Mouse (Mus musculus): ENCODE results near the gene Dhrs13. TPM values are rescaled to one million over a fixed set of nuclear protein-coding genes. Genes with fewer than 3 reads are reported as not detected.
A peak's percentile ranks its signal among the peaks of the same experiment; 100 is the strongest.

Dhrs13 gene
- polyA plus RNA-seq, 1 experiment from 2014 or later = 14.4 TPM

DNA sequence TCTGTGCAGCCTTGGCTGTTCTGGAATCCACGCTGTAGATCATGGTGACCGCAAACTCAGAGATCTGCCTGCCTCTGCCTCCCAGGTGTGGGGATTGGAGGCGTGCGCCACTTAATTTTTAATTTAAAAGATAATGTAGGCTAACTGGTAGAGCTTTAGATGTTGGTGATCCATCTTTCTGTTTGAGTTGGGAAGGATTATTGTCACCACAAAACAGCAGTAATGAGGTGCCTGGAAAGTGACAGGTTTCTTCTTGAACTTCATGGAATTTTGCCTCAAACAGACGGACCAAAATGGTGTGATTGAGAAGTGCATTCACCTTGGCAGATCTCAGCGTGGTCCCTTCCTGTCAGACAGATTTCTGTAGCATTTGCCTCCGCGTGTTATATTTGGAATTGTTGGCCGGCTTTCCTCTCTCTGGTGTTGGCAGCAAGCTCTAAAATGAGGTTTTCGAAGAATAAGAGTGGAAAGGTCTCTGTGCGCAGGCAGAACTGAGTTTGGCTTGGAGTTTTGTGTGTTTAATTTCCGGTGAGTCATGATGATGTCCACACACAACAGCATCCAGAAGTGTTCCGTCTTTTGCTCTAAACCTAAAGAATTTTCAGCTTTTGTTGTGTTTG, 42.9 kb upstream of the Dhrs13 start:
- Histone ChIP-seq H3K9ac (ENCODE audit: low read length) (no peak overlapping the region), H3K36me3 (ENCODE audit: control insufficient read depth, insufficient read depth, low read length) (peaks cover 68% of the 10 kb centered on the region), H3K4me3 (ENCODE audit: control insufficient read depth in 1 of 2, insufficient read depth in 1 of 2, low read depth in 1 of 2, low read length in 2 of 2) (no peak overlapping the region), H3K27me3 (ENCODE audit: control insufficient read depth, insufficient read depth, low read length) (no peaks in the 10 kb centered on the region), H3K27ac (replicated peaks in 1 of 2; ENCODE audit: control insufficient read depth in 1 of 2, insufficient read depth in 1 of 2, low read depth in 2 of 2, low read length in 2 of 2) (no peak overlapping the region), H3K4me1 (ENCODE audit: control insufficient read depth in 2 of 2, insufficient read depth in 2 of 2, low read length in 2 of 2) (peaks cover 4 to 14% of the 10 kb centered on the region in 2 experiments), H3K9me3 (ENCODE audit: control insufficient read depth, low read length) (no peaks in the 10 kb centered on the region), H3K4me2 (ENCODE audit: low read length) (no peak overlapping the region)
- ATAC-seq (ENCODE audit: insufficient number of reproducible peaks, insufficient read depth, low FRiP score, low read depth) = no peak
- 84% methylated on average over 13 of the region's 13 CpGs for whole genome bisulfite sequencing

DNA sequence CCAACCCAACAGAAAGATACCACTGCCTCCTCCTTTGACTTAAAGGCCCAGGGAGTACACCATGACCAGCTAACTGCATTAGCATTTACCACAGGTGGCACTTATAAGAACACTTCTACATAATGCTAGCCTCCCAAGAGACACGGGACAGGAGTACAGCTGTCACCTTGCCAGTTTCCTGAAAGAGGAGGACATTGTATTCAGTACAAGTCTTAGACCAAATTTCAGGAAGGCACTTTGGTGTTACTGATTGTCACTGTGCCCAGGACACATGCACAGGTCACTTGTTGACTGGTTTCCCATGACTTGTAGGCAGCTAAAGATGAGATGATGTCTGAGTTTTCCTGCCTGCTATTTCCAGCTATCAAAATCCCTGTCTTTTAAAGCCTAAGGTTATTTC, 36.5 kb upstream of the Dhrs13 start:
- WGBS = 62% methylated on average over 1 of the region's 1 CpGs
- Histone ChIP-seq H3K4me1 (ENCODE audit: control insufficient read depth in 2 of 2, insufficient read depth in 2 of 2, low read length in 2 of 2) (no peaks in the 10 kb centered on the region), H3K4me3 (ENCODE audit: control insufficient read depth in 1 of 2, insufficient read depth in 1 of 2, low read depth in 1 of 2, low read length in 2 of 2) (no peak overlapping the region), H3K36me3 (ENCODE audit: control insufficient read depth, insufficient read depth, low read length) (peaks cover 58% of the 10 kb centered on the region), H3K27ac (replicated peaks in 1 of 2; ENCODE audit: control insufficient read depth in 1 of 2, insufficient read depth in 1 of 2, low read depth in 2 of 2, low read length in 2 of 2) (no peak overlapping the region), H3K9ac (ENCODE audit: low read length) (no peak overlapping the region), H3K4me2 (ENCODE audit: low read length) (no peak overlapping the region), H3K27me3 (ENCODE audit: control insufficient read depth, insufficient read depth, low read length) (no peaks in the 10 kb centered on the region), H3K9me3 (ENCODE audit: control insufficient read depth, low read length) (no peaks in the 10 kb centered on the region)
- no peak for ATAC-seq (ENCODE audit: insufficient number of reproducible peaks, insufficient read depth, low FRiP score, low read depth)

DNA sequence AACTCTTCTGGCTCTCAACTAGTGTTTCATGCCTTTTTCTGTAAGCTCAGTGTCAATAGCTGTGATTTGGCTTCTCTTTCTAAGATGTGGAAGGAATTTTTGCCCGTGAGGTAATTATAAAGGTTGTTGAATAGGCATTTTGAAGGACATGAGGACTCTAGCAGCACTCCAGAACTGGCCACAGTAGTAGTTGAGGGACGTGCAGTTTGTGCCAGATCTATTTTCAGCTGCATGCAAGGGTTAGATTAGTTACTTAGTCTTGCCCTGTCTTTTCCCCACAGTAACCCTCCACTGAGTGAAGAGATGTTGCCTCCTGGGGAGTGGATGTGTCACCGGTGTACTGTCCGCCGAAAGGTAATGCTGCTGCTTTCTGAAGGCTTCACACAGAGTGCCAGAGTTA, 25.6 kb upstream of the Dhrs13 start:
- peak overlapping the region; percentile 85 to 86 for H3K27ac ChIP-seq (replicated peaks in 1 of 2; ENCODE audit: control insufficient read depth in 1 of 2, insufficient read depth in 1 of 2, low read depth in 2 of 2, low read length in 2 of 2)
- H3K4me3 ChIP-seq (ENCODE audit: control insufficient read depth in 1 of 2, insufficient read depth in 1 of 2, low read depth in 1 of 2, low read length in 2 of 2) = no peak overlapping the region
- H3K9ac ChIP-seq (ENCODE audit: low read length) = no peak overlapping the region; the same call in 1 of the 2 replicates
- peak; percentile 64 for ATAC-seq (ENCODE audit: insufficient number of reproducible peaks, insufficient read depth, low FRiP score, low read depth)
- H3K27me3 ChIP-seq (ENCODE audit: control insufficient read depth, insufficient read depth, low read length) = no peaks in the 10 kb centered on the region
- peaks cover 5 to 26% of the 10 kb centered on the region in 2 experiments; a peak in 3 of 4 replicates for H3K4me1 ChIP-seq (ENCODE audit: control insufficient read depth in 2 of 2, insufficient read depth in 2 of 2, low read length in 2 of 2)
- 55% methylated on average over 5 of the region's 5 CpGs for WGBS
- peak overlapping the region; percentile 40 for H3K4me2 ChIP-seq (ENCODE audit: low read length)
- peaks cover 77% of the 10 kb centered on the region for H3K36me3 ChIP-seq (ENCODE audit: control insufficient read depth, insufficient read depth, low read length)
- no peaks in the 10 kb centered on the region for H3K9me3 ChIP-seq (ENCODE audit: control insufficient read depth, low read length)

- H3K4me2 ChIP-seq (ENCODE audit: low read length) = no peak overlapping the region
- no peaks in the 10 kb centered on the region for H3K27me3 ChIP-seq (ENCODE audit: control insufficient read depth, insufficient read depth, low read length)
- H3K27ac ChIP-seq (replicated peaks in 1 of 2; ENCODE audit: control insufficient read depth in 1 of 2, insufficient read depth in 1 of 2, low read depth in 2 of 2, low read length in 2 of 2) = no peak overlapping the region
- 23% methylated on average over 4 of the region's 4 CpGs for WGBS
- H3K9ac ChIP-seq (ENCODE audit: low read length) = no peak overlapping the region
- H3K36me3 ChIP-seq (ENCODE audit: control insufficient read depth, insufficient read depth, low read length) = peaks cover 96% of the 10 kb centered on the region
- no peaks in the 10 kb centered on the region for H3K4me1 ChIP-seq (ENCODE audit: control insufficient read depth in 2 of 2, insufficient read depth in 2 of 2, low read length in 2 of 2)
- no peaks in the 10 kb centered on the region for H3K9me3 ChIP-seq (ENCODE audit: control insufficient read depth, low read length)
- ATAC-seq (ENCODE audit: insufficient number of reproducible peaks, insufficient read depth, low FRiP score, low read depth) = no peak
- no peak overlapping the region for H3K4me3 ChIP-seq (ENCODE audit: control insufficient read depth in 1 of 2, insufficient read depth in 1 of 2, low read depth in 1 of 2, low read length in 2 of 2)
Measured at GRCm38 (mm10) chr11:78019676-78020075, 12.4 kb upstream of the Dhrs13 start.

GRCm38 (mm10) chr11:78023607-78024006, 8.5 kb upstream of the Dhrs13 start:
- H3K27ac ChIP-seq (replicated peaks in 1 of 2; ENCODE audit: control insufficient read depth in 1 of 2, insufficient read depth in 1 of 2, low read depth in 2 of 2, low read length in 2 of 2) = no peak overlapping the region
- WGBS = 84% methylated on average over 8 of the region's 8 CpGs
- no peak overlapping the region for H3K4me3 ChIP-seq (ENCODE audit: control insufficient read depth in 1 of 2, insufficient read depth in 1 of 2, low read depth in 1 of 2, low read length in 2 of 2)
- H3K27me3 ChIP-seq (ENCODE audit: control insufficient read depth, insufficient read depth, low read length) = no peaks in the 10 kb centered on the region
- no peak for ATAC-seq (ENCODE audit: insufficient number of reproducible peaks, insufficient read depth, low FRiP score, low read depth)
- H3K4me2 ChIP-seq (ENCODE audit: low read length) = no peak overlapping the region
- H3K36me3 ChIP-seq (ENCODE audit: control insufficient read depth, insufficient read depth, low read length) = peaks cover 96% of the 10 kb centered on the region
- H3K4me1 ChIP-seq (ENCODE audit: control insufficient read depth in 2 of 2, insufficient read depth in 2 of 2, low read length in 2 of 2) = no peaks in the 10 kb centered on the region
- no peaks in the 10 kb centered on the region for H3K9me3 ChIP-seq (ENCODE audit: control insufficient read depth, low read length)
- no peak overlapping the region for H3K9ac ChIP-seq (ENCODE audit: low read length)

DNA sequence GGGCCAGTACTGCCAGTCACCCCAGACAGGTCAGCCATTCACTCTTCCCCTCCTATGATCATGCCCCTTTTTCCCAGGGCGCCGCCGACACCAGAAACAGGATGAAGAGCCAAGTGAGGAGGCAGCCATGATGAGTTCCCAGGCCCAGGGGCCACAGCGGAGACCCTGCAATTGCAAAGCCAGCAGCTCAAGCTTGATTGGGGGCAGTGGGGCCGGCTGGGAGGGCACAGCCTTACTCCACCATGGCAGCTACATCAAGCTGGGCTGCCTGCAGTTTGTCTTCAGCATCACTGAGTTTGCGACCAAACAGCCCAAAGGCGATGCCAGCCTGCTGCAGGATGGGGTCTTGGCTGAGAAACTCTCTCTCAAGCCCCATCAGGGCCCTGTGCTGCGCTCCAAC, 2.8 kb upstream of the Dhrs13 start:
- peaks cover 11 to 14% of the 10 kb centered on the region in 2 experiments; a peak in 3 of 4 replicates for H3K4me1 ChIP-seq (ENCODE audit: control insufficient read depth in 2 of 2, insufficient read depth in 2 of 2, low read length in 2 of 2)
- H3K4me3 ChIP-seq (ENCODE audit: control insufficient read depth in 1 of 2, insufficient read depth in 1 of 2, low read depth in 1 of 2, low read length in 2 of 2) = no peak overlapping the region
- no peak overlapping the region for H3K4me2 ChIP-seq (ENCODE audit: low read length)
- H3K9me3 ChIP-seq (ENCODE audit: control insufficient read depth, low read length) = no peaks in the 10 kb centered on the region
- H3K27ac ChIP-seq (replicated peaks in 1 of 2; ENCODE audit: control insufficient read depth in 1 of 2, insufficient read depth in 1 of 2, low read depth in 2 of 2, low read length in 2 of 2) = no peak overlapping the region
- WGBS = 91% methylated on average over 8 of the region's 8 CpGs
- peaks cover 62% of the 10 kb centered on the region for H3K36me3 ChIP-seq (ENCODE audit: control insufficient read depth, insufficient read depth, low read length)
- no peaks in the 10 kb centered on the region for H3K27me3 ChIP-seq (ENCODE audit: control insufficient read depth, insufficient read depth, low read length)
- ATAC-seq (ENCODE audit: insufficient number of reproducible peaks, insufficient read depth, low FRiP score, low read depth) = no peak
- H3K9ac ChIP-seq (ENCODE audit: low read length) = no peak overlapping the region

DNA sequence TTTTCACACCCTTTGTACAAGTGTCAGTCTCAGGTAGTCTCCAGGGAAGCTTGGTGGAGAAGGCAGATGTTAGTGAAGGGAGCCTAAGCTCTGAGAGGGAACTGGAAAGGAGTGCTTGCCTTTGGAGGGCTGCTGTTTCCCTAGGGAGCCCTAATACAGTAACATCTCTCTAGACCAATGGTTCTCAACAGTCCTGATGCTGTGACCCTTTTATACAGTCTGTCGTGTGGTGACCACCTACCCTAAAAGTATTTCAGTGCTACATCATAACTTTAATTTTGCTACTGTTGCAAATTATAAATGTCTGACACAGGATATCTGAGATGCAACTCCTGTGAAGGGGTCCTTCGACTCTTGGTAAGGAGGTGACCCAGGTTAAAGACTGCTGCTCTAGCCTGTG, 1.5 kb upstream of the Dhrs13 start:
- no peaks in the 10 kb centered on the region for H3K9me3 ChIP-seq (ENCODE audit: control insufficient read depth, low read length)
- no peak overlapping the region for H3K4me3 ChIP-seq (ENCODE audit: control insufficient read depth in 1 of 2, insufficient read depth in 1 of 2, low read depth in 1 of 2, low read length in 2 of 2)
- no peak overlapping the region for H3K27ac ChIP-seq (replicated peaks in 1 of 2; ENCODE audit: control insufficient read depth in 1 of 2, insufficient read depth in 1 of 2, low read depth in 2 of 2, low read length in 2 of 2)
- peaks cover 56% of the 10 kb centered on the region for H3K36me3 ChIP-seq (ENCODE audit: control insufficient read depth, insufficient read depth, low read length)
- H3K9ac ChIP-seq (ENCODE audit: low read length) = no peak overlapping the region
- 68% methylated on average over 2 of the region's 2 CpGs for WGBS
- no peak overlapping the region for H3K4me2 ChIP-seq (ENCODE audit: low read length)
- H3K27me3 ChIP-seq (ENCODE audit: control insufficient read depth, insufficient read depth, low read length) = no peaks in the 10 kb centered on the region
- H3K4me1 ChIP-seq (ENCODE audit: control insufficient read depth in 2 of 2, insufficient read depth in 2 of 2, low read length in 2 of 2) = peaks cover 11 to 14% of the 10 kb centered on the region in 2 experiments; a peak in 3 of 4 replicates
- no peak for ATAC-seq (ENCODE audit: insufficient number of reproducible peaks, insufficient read depth, low FRiP score, low read depth)

- no peaks in the 10 kb centered on the region for H3K27me3 ChIP-seq (ENCODE audit: control insufficient read depth, insufficient read depth, low read length)
- no peaks in the 10 kb centered on the region for H3K9me3 ChIP-seq (ENCODE audit: control insufficient read depth, low read length)
- H3K27ac ChIP-seq (replicated peaks in 1 of 2; ENCODE audit: control insufficient read depth in 1 of 2, insufficient read depth in 1 of 2, low read depth in 2 of 2, low read length in 2 of 2) = peak overlapping the region in 1 of 2 experiments; percentile 86; a peak in 3 of 4 replicates
- peak overlapping the region; percentile 86 for H3K9ac ChIP-seq (ENCODE audit: low read length)
- no peak for ATAC-seq (ENCODE audit: insufficient number of reproducible peaks, insufficient read depth, low FRiP score, low read depth)
- peaks cover 48% of the 10 kb centered on the region for H3K36me3 ChIP-seq (ENCODE audit: control insufficient read depth, insufficient read depth, low read length)
- peaks cover 11 to 14% of the 10 kb centered on the region in 2 experiments; a peak in 3 of 4 replicates for H3K4me1 ChIP-seq (ENCODE audit: control insufficient read depth in 2 of 2, insufficient read depth in 2 of 2, low read length in 2 of 2)
- H3K4me2 ChIP-seq (ENCODE audit: low read length) = peak overlapping the region; percentile 97
- WGBS = 45% methylated on average over 6 of the region's 6 CpGs
- H3K4me3 ChIP-seq (ENCODE audit: control insufficient read depth in 1 of 2, insufficient read depth in 1 of 2, low read depth in 1 of 2, low read length in 2 of 2) = peak overlapping the region; percentile 80 to 83; a peak in 2 of 4 replicates
Measured at GRCm38 (mm10) chr11:78031389-78031788, 691 bp upstream of the Dhrs13 start.
